Mouse (Mus musculus) G1E (cell line): ENCODE data around the gene Gria1. TPM values are rescaled to one million over a fixed set of nuclear protein-coding genes. Genes with fewer than 3 reads are reported as not detected.

Experiments
- ATAC-seq: 2 replicates; pipeline ENCODE4 v1.8.0; 2016; ENCODE audit warnings: mild to moderate bottlenecking; ENCODE audit not compliant: insufficient number of reproducible peaks, poor library complexity, low FRiP score, severe bottlenecking; ENCODE audit errors: extremely low read depth
- DNase-seq: peaks from one replicate; pipeline ENCODE4 v3.0.0; 2012; ENCODE audit warnings: low spot score
- H3K27me3 ChIP-seq: 2 replicates; pipeline ENCODE4 v1.6.1; 2012; ENCODE audit warnings: mild to moderate bottlenecking, low read length, inconsistent platforms; ENCODE audit not compliant: insufficient read depth
- H3K36me3 ChIP-seq: replicated peaks from 2 replicates; pipeline ENCODE3; 2012; ENCODE audit warnings: mild to moderate bottlenecking, inconsistent platforms
- H3K4me1 ChIP-seq: 2 replicates; pipeline ENCODE4 v1.6.1; 2012; ENCODE audit warnings: low read depth, low read length, inconsistent platforms, mixed read lengths; ENCODE audit not compliant: insufficient read depth
- H3K4me3 ChIP-seq: 2 replicates; pipeline ENCODE4 v1.5.1; 2012; ENCODE audit warnings: low read depth, mild to moderate bottlenecking, inconsistent platforms, low read length, moderate library complexity, mixed read lengths
- H3K9me3 ChIP-seq: replicated peaks from 2 replicates; pipeline ENCODE4 v1.6.1; 2012; ENCODE audit warnings: inconsistent platforms
- CTCF ChIP-seq: IDR thresholded peaks from 2 replicates; pipeline ENCODE4 v1.5.1; 2012; ENCODE audit warnings: low read depth, low read length, inconsistent platforms, mixed read lengths
- GATA1 ChIP-seq: IDR thresholded peaks from 2 replicates; pipeline ENCODE4 v1.6.1; 2012; ENCODE audit warnings: borderline replicate concordance, low read length, inconsistent platforms, mixed read lengths
- GATA2 ChIP-seq: IDR thresholded peaks from 2 replicates; pipeline ENCODE4 v1.6.1; 2012; ENCODE audit warnings: low read depth, low read length, inconsistent platforms, borderline replicate concordance
- POLR2AphosphoS5 ChIP-seq: IDR thresholded peaks from 2 replicates; pipeline ENCODE4 v1.6.1; 2012; ENCODE audit warnings: low read depth, low read length, inconsistent platforms; ENCODE audit not compliant: insufficient replicate concordance
- TAL1 ChIP-seq: conservative IDR thresholded peaks from 2 replicates; pipeline ENCODE4 v1.6.1; 2012; ENCODE audit warnings: low read depth, low read length, inconsistent platforms, mixed read lengths
- polyA plus RNA-seq: library from polyadenylated mRNA; stranded (reverse); fragments of >175 nt; gene quantifications from 2 replicates; pipeline ENCODE4 v1.2.3, GENCODE M21; 2012
- total RNA-seq, 2 experiments: library from RNA; stranded (forward) in 1 of 2; stranded (reverse) in 1 of 2; fragments of 200-1000 nt in 1 of 2; fragments of >200 nt in 1 of 2; fragmentation: Nextera tagmentation in 1 of 2; gene quantifications; 2 replicates each; pipeline ENCODE4 v1.2.3; 2014 to 2017

Gene Gria1
- total and polyA plus RNA-seq, 3 experiments: 0.05 TPM; not detected in 2

GRCm38 (mm10) chr11:57013464-57014190 is 2.4 kb downstream of the Gria1 start:
- Histone ChIP-seq H3K9me3 (peaks cover 61% of the 10 kb centered on the region), H3K36me3 (no peaks in the 10 kb centered on the region), H3K27me3 (no peaks in the 10 kb centered on the region), H3K4me1 (no peaks in the 10 kb centered on the region), H3K4me3 (no peak overlapping the region)
- DNase-seq: no peak
- ATAC-seq: no peak
- TF ChIP-seq GATA1: no peak
- no peak for TF ChIP-seq POLR2AphosphoS5
- no peak for TF ChIP-seq TAL1
- TF ChIP-seq CTCF: no peak
- no peak for TF ChIP-seq GATA2

- no peaks in the 10 kb centered on the region for H3K27me3 ChIP-seq
- DNase-seq: no peak
- H3K9me3 ChIP-seq: peaks cover 60% of the 10 kb centered on the region
- H3K4me3 ChIP-seq: no peak overlapping the region
- ATAC-seq: no peak
- H3K4me1 ChIP-seq: no peaks in the 10 kb centered on the region
- TF ChIP-seq GATA1 (no peak), TAL1 (no peak), CTCF (no peak), GATA2 (no peak), POLR2AphosphoS5 (no peak)
- H3K36me3 ChIP-seq: no peaks in the 10 kb centered on the region
Observed at GRCm38 (mm10) chr11:57014396-57014795, 3.2 kb downstream of the Gria1 start.

- Histone ChIP-seq H3K4me1 (no peaks in the 10 kb centered on the region), H3K36me3 (no peaks in the 10 kb centered on the region), H3K4me3 (no peak overlapping the region), H3K9me3 (peaks cover 53% of the 10 kb centered on the region), H3K27me3 (no peaks in the 10 kb centered on the region)
- TF ChIP-seq GATA2: no peak
- no peak for TF ChIP-seq TAL1
- no peak for TF ChIP-seq POLR2AphosphoS5
- TF ChIP-seq CTCF: no peak
- no peak for TF ChIP-seq GATA1
- no peak for DNase-seq
- ATAC-seq: no peak
Observed at GRCm38 (mm10) chr11:57018536-57018935, 7.3 kb downstream of the Gria1 start.

GRCm38 (mm10) chr11:57022400-57022799 is 11.2 kb downstream of the Gria1 start:
- Histone ChIP-seq H3K4me1 (no peaks in the 10 kb centered on the region), H3K36me3 (no peaks in the 10 kb centered on the region), H3K4me3 (no peak overlapping the region), H3K27me3 (no peaks in the 10 kb centered on the region), H3K9me3 (peaks cover 45% of the 10 kb centered on the region)
- TF ChIP-seq CTCF: no peak
- no peak for TF ChIP-seq POLR2AphosphoS5
- ATAC-seq (no peak), DNase-seq (no peak)

- H3K4me3 ChIP-seq: no peak overlapping the region
- no peak for DNase-seq
- no peaks in the 10 kb centered on the region for H3K4me1 ChIP-seq
- H3K36me3 ChIP-seq: no peaks in the 10 kb centered on the region
- no peaks in the 10 kb centered on the region for H3K27me3 ChIP-seq
- TF ChIP-seq GATA1: no peak
- no peak for TF ChIP-seq POLR2AphosphoS5
- no peak for TF ChIP-seq GATA2
- TF ChIP-seq CTCF: no peak
- TF ChIP-seq TAL1: no peak
- peaks cover 36% of the 10 kb centered on the region for H3K9me3 ChIP-seq
- 0 out of 2 replicates have a peak, but pooled peaks have one; percentile 4 for ATAC-seq
Observed at GRCm38 (mm10) chr11:57030448-57030847, 19.3 kb downstream of the Gria1 start.

- TF ChIP-seq POLR2AphosphoS5 (no peak), GATA1 (no peak)
- no peak for ATAC-seq
Observed at GRCm38 (mm10) chr11:57038807-57039206, 27.6 kb downstream of the Gria1 start.

GRCm38 (mm10) chr11:57039306-57039705 is 28.1 kb downstream of the Gria1 start:
- H3K27me3 ChIP-seq: no peaks in the 10 kb centered on the region
- no peaks in the 10 kb centered on the region for H3K4me1 ChIP-seq
- no peak overlapping the region for H3K4me3 ChIP-seq
- no peaks in the 10 kb centered on the region for H3K36me3 ChIP-seq
- ATAC-seq: no peak
- peaks cover 27% of the 10 kb centered on the region for H3K9me3 ChIP-seq
- no peak for TF ChIP-seq GATA2
- TF ChIP-seq TAL1: no peak
- TF ChIP-seq POLR2AphosphoS5: no peak
- TF ChIP-seq GATA1: no peak
- TF ChIP-seq CTCF: no peak
- DNase-seq: no peak

More at GRCm38 (mm10) chr11:57038807-57039206, 27.6 kb downstream of the Gria1 start:
- DNase-seq: no peak
- Histone ChIP-seq H3K4me3 (no peak overlapping the region), H3K27me3 (no peaks in the 10 kb centered on the region), H3K36me3 (no peaks in the 10 kb centered on the region), H3K4me1 (no peaks in the 10 kb centered on the region), H3K9me3 (peaks cover 23% of the 10 kb centered on the region)
